ENCODE assay signal across 9 mouse cellular contexts in the genomic region with DNA sequence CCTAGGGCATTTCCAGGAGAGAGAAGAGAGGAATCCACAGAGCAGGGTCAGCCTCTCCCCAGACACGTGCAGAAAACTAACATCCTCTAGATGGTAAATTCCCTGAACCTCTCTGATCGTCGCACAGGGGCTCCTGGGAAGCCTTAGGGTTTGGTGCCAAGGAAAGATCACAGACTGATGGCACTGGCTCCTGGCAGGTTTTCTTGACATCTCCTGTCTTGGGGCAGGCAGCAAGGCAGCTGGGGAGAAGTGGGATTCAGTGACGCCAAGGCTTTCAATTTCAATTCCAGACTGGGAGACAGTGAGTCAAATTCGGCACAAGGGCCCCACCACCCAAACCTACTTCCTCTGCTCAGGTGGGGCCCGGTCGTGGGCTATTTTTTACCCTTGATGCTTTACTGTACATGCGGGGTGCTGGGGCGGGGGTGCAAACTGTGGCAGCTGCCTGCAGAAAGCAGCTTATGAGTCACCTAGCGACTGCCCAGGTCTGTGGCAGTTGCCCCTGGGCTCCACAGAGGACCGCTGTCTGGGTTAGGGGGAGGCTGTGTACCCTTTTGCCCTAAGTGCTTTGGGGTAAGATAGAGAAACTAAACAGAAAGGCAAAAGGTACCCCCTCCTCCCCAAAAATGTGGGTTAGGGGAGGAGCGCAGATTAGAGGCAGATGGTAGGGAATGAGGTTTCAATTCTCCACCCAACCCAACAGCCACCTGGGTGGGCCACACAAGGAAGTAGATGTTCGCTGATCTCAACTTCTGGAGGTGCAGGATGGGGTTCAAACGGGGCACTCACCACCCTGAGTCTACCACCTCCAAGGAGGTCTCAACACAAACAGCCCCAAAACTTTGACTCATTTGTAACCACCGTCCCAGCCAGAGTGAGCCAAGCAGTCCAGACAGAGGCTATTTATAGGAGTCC. TPM values are rescaled to one million over a fixed set of nuclear protein-coding genes. Genes with fewer than 3 reads are reported as not detected.
DNase-seq lines count a peak whose midpoint lies in the region; ATAC-seq and TF ChIP-seq lines count a peak whose summit lies in the region.
"Had no signal": no experiment of that assay in that cellular context is flagged by ENCODE, and none has a peak within 500 bp of the region (broad histone marks: within the 10 kb centered on the region; RNA-seq: fewer than 3 reads in every experiment).

No protein-coding gene starts in this region.

- TF ChIP-seq CTCF in E14TG2a.4 (conservative IDR thresholded peaks at IDR 0.05; ENCODE audit: low read length): no peak

- H3K4me2 ChIP-seq in heart, embryonic 11.5 days: peak overlapping the region; percentile 87
- peak overlapping the region; percentile 70 for H3K4me2 ChIP-seq in liver, embryonic 13.5 days
- H3K4me2 ChIP-seq in stomach, embryonic 14.5 days (replicated peaks; ENCODE audit: low read depth, low read length): peak overlapping the region; percentile 60

- 0 out of 2 replicates have a peak, but pooled peaks have one; percentile 29 for ATAC-seq in heart, embryonic 11.5 days (replicated peaks; ENCODE audit: insufficient number of reproducible peaks, low FRiP score, low TSS enrichment)
- peak; percentile 4 for ATAC-seq in granulocyte monocyte progenitor cell, adult 5-6 weeks (replicated peaks; ENCODE audit: poor library complexity, severe bottlenecking)
- no peak for ATAC-seq in liver, embryonic 13.5 days (ENCODE audit: low read depth)
- no peak for ATAC-seq in stomach, embryonic 14.5 days (ENCODE audit: insufficient number of reproducible peaks, insufficient read depth, low FRiP score, low read depth)

- H3K9me3 ChIP-seq in heart, embryonic 11.5 days (replicated peaks; ENCODE audit: control insufficient read depth, low read length): no peaks in the 10 kb centered on the region
- H3K9me3 ChIP-seq in E14TG2a.4 (ENCODE audit: low read length): no peaks in the 10 kb centered on the region
- H3K9me3 ChIP-seq in liver, embryonic 13.5 days (replicated peaks): no peaks in the 10 kb centered on the region
- no peaks in the 10 kb centered on the region for H3K9me3 ChIP-seq in stomach, embryonic 14.5 days (ENCODE audit: control insufficient read depth, low read depth, low read length)

- H3K36me3 ChIP-seq in heart, embryonic 11.5 days (ENCODE audit: control insufficient read depth, insufficient read depth, low read length): no peaks in the 10 kb centered on the region
- peaks cover 25% of the 10 kb centered on the region for H3K36me3 ChIP-seq in E14TG2a.4 (ENCODE audit: insufficient read depth, low read length)
- no peaks in the 10 kb centered on the region for H3K36me3 ChIP-seq in liver, embryonic 13.5 days
- no peaks in the 10 kb centered on the region for H3K36me3 ChIP-seq in stomach, embryonic 14.5 days (ENCODE audit: control insufficient read depth, insufficient read depth, low read length)

- no peak for DNase-seq in heart, postnatal 25 days (ENCODE audit: low spot score)
- no peak for DNase-seq in liver, embryonic 13.5 days
- DNase-seq in yolk sac, embryonic 10.5 days (ENCODE audit: low spot score): no peak
- DNase-seq in urinary bladder, adult 2 months (ENCODE audit: low spot score): no peak

- WGBS in heart, embryonic 11.5 days (ENCODE audit: insufficient replicate concordance): 8% methylated on average over 15 of the region's 15 CpGs
- 10% methylated on average over 15 of the region's 15 CpGs for WGBS in liver, embryonic 13.5 days (ENCODE audit: insufficient replicate concordance)
- WGBS in stomach, embryonic 14.5 days: 8% methylated on average over 15 of the region's 15 CpGs

- intact Hi-C loops in heart, postnatal 25 days (cut with DNase I): loop anchor here (2.0 to 5.0 kb wide), 3 partner anchors 18 to 78 kb away; no protein-coding TSS in a partner anchor

- peak overlapping the region; percentile 89; the same call in 1 of the 2 replicates for H3K27ac ChIP-seq in heart, embryonic 11.5 days (ENCODE audit: low read depth, low read length)
- no peak overlapping the region for H3K27ac ChIP-seq in liver, embryonic 13.5 days
- H3K27ac ChIP-seq in stomach, embryonic 14.5 days (ENCODE audit: low read length): peak overlapping the region; percentile 7; the same call in 1 of the 2 replicates

- peak overlapping the region; percentile 87 for H3K4me3 ChIP-seq in heart, embryonic 11.5 days (ENCODE audit: low read depth, low read length)
- peak overlapping the region; percentile 86 for H3K4me3 ChIP-seq in E14TG2a.4 (replicated peaks; ENCODE audit: low read length)
- H3K4me3 ChIP-seq in liver, embryonic 13.5 days (replicated peaks): peak overlapping the region; percentile 58
- peak overlapping the region; percentile 85 for H3K4me3 ChIP-seq in stomach, embryonic 14.5 days (ENCODE audit: low read depth, low read length)

- H3K9ac ChIP-seq in heart, embryonic 11.5 days (ENCODE audit: low read depth, low read length): peak overlapping the region; percentile 93
- H3K9ac ChIP-seq in liver, embryonic 13.5 days: no peak overlapping the region
- H3K9ac ChIP-seq in stomach, embryonic 14.5 days (replicated peaks; ENCODE audit: low read depth, low read length): peak overlapping the region; percentile 99

- H3K4me1 ChIP-seq in heart, embryonic 11.5 days (ENCODE audit: control insufficient read depth, insufficient read depth, low read length): peaks cover 29% of the 10 kb centered on the region
- H3K4me1 ChIP-seq in E14TG2a.4 (replicated peaks; ENCODE audit: low read depth, low read length): peaks cover 84% of the 10 kb centered on the region
- H3K4me1 ChIP-seq in liver, embryonic 13.5 days (replicated peaks): no peaks in the 10 kb centered on the region
- H3K4me1 ChIP-seq in stomach, embryonic 14.5 days (ENCODE audit: control insufficient read depth, insufficient read depth, low read length): peaks cover 43% of the 10 kb centered on the region

- peaks cover 8% of the 10 kb centered on the region; the same call in 1 of the 2 replicates for H3K27me3 ChIP-seq in heart, embryonic 11.5 days (ENCODE audit: control insufficient read depth, insufficient read depth, low read length)
- H3K27me3 ChIP-seq in E14TG2a.4 (ENCODE audit: insufficient read depth, low read length): peaks cover 23% of the 10 kb centered on the region
- peaks cover 91% of the 10 kb centered on the region for H3K27me3 ChIP-seq in liver, embryonic 13.5 days
- no peaks in the 10 kb centered on the region for H3K27me3 ChIP-seq in stomach, embryonic 14.5 days (ENCODE audit: control insufficient read depth, insufficient read depth, low read length)

RNA-seq across cellular contexts. Expression of a gene that starts 1.6 kb away (rescaled TPM):
- polyA plus RNA-seq in heart, embryonic 11.5 days (2014; fragmentation: Nextera tagmentation; extraction: Ambion mirVana): 3.8 and 4.7 TPM in 2 replicates
- total RNA-seq in heart, postnatal 25 days (2021): 10 to 100 TPM; 28.2 to 31.9 TPM
- total RNA-seq in granulocyte monocyte progenitor cell, adult 5-6 weeks (2014; fragmentation: Nextera tagmentation): 0.45 TPM in 1 of 2 replicates, not detected in the other
- not detected in 2 replicates for total RNA-seq in granulocyte monocyte progenitor cell, adult 5-6 weeks (2017)
- 0.15 and 0.20 TPM in 2 replicates for polyA plus RNA-seq in liver, embryonic 13.5 days (2015; fragmentation: Nextera tagmentation; extraction: Ambion mirVana)
- polyA plus RNA-seq in stomach, embryonic 14.5 days (2014; fragmentation: Nextera tagmentation; extraction: Ambion mirVana): 13.3 and 14.8 TPM in 2 replicates
- 37.0 and 54.0 TPM in 2 replicates for polyA plus RNA-seq in urinary bladder, adult 2 months (2012; rRNA removed)
- total RNA-seq: neutrophil, adult 5-6 weeks had no signal

RNA-seq across cellular contexts. Expression of a gene that starts 56.0 kb away (rescaled TPM):
- polyA plus RNA-seq in heart, embryonic 11.5 days (2014; fragmentation: Nextera tagmentation; extraction: Ambion mirVana): not detected in 2 replicates
- 1 to 10 TPM in 1 of 2 experiments, under 1 TPM in 1; 0.26 to 1.5 TPM for total RNA-seq in heart, postnatal 25 days (2021)
- 1.8 and 5.0 TPM in 2 replicates for total RNA-seq in granulocyte monocyte progenitor cell, adult 5-6 weeks (2014; fragmentation: Nextera tagmentation)
- 1.2 and 5.3 TPM in 2 replicates for total RNA-seq in granulocyte monocyte progenitor cell, adult 5-6 weeks (2017)
- 0.73 and 0.87 TPM in 2 replicates for polyA plus RNA-seq in liver, embryonic 13.5 days (2015; fragmentation: Nextera tagmentation; extraction: Ambion mirVana)
- polyA plus RNA-seq in stomach, embryonic 14.5 days (2014; fragmentation: Nextera tagmentation; extraction: Ambion mirVana): 0.91 TPM in 1 of 2 replicates, not detected in the other
- 11.3 and 15.7 TPM in 2 replicates for polyA plus RNA-seq in urinary bladder, adult 2 months (2012; rRNA removed)

Comparison
In these comparisons a context has a peak if more than half of its experiments do, and no peak if none do; other contexts are left out.
1. ATAC-seq: peak in heart, embryonic 11.5 days (single experiment) and granulocyte monocyte progenitor cell, adult 5-6 weeks (single experiment); none in liver, embryonic 13.5 days (single experiment) and stomach, embryonic 14.5 days (single experiment).
2. Peak in every context shown above with its lines, with median percentiles within 50 percentile points of each other: H3K4me2 ChIP-seq and H3K4me3 ChIP-seq.